Mouse (Mus musculus) stomach, postnatal 0 days (tissue): ENCODE results near the gene Tmem242. TPM values are rescaled to one million over a fixed set of nuclear protein-coding genes. Genes with fewer than 3 reads are reported as not detected.

Experiments
- ATAC-seq: fragments of 200-750 bp; cut with Nextera tagmentation; 2 replicates; pipeline ENCODE4 v1.8.0; 2017; ENCODE audit not compliant: low FRiP score, low TSS enrichment
- DNase-seq: peaks from one replicate; pipeline ENCODE4 v3.0.0-alpha.2; 2016; ENCODE audit warnings: low spot score
- H3K27ac ChIP-seq: fragments of 300-500 bp; sonication (generic); replicated peaks from 2 replicates; pipeline ENCODE4 v1.5.1; 2014; ENCODE audit warnings: mild to moderate bottlenecking, control low read depth
- H3K27me3 ChIP-seq: fragments of 300-500 bp; sonication (generic); 2 replicates; pipeline ENCODE4 v1.6.1; 2014; ENCODE audit warnings: low read length; ENCODE audit not compliant: control insufficient read depth, insufficient read depth
- H3K36me3 ChIP-seq: fragments of 300-500 bp; sonication (generic); 2 replicates; pipeline ENCODE4 v1.6.1; 2014; ENCODE audit warnings: low read length, mixed read lengths; ENCODE audit not compliant: control insufficient read depth, insufficient read depth
- H3K4me1 ChIP-seq: fragments of 300-500 bp; sonication (generic); replicated peaks from 2 replicates; pipeline ENCODE4 v1.6.1; 2014; ENCODE audit warnings: antibody characterized with exemption; ENCODE audit not compliant: control insufficient read depth, insufficient read depth
- H3K4me2 ChIP-seq: fragments of 300-500 bp; sonication (generic); replicated peaks from 2 replicates; pipeline ENCODE4 v1.6.1; 2014; ENCODE audit warnings: low read depth, mild to moderate bottlenecking, control low read depth, moderate library complexity
- H3K4me3 ChIP-seq: fragments of 300-500 bp; sonication (generic); 2 replicates; pipeline ENCODE4 v1.5.1; 2014; ENCODE audit warnings: low read depth, low read length, control low read depth
- H3K9ac ChIP-seq: fragments of 300-500 bp; sonication (generic); 2 replicates; pipeline ENCODE4 v1.6.1; 2014; ENCODE audit warnings: mild to moderate bottlenecking, low read length, control low read depth, mixed read lengths
- H3K9me3 ChIP-seq: fragments of 300-500 bp; sonication (generic); 2 replicates; pipeline ENCODE4 v1.6.1; 2016; ENCODE audit warnings: low read length; ENCODE audit not compliant: control insufficient read depth
- CTCF ChIP-seq: IDR thresholded peaks from 2 replicates; pipeline ENCODE4 v1.5.1; 2016; ENCODE audit warnings: antibody characterized with exemption, low read depth, mild to moderate bottlenecking, moderate library complexity
- EP300 ChIP-seq: optimal IDR thresholded peaks from 2 replicates; pipeline ENCODE3; 2016; ENCODE audit warnings: antibody characterized with exemption
- WGBS: fragments of 180-500 bp; shearing (Covaris S2); extraction: QIAGEN DNeasy Blood & Tissue Kit; methylation state at CpG from one replicate; pipeline ENCODE4 v1.1.7; 2014; 5-methylcytosine and 5-hydroxymethylcytosine counted together
- polyA plus RNA-seq: library from polyadenylated mRNA; unstranded; fragments of >200 nt; fragmentation: Nextera tagmentation; extraction: Ambion mirVana; gene quantifications from 2 replicates; pipeline ENCODE4 v1.2.1, GENCODE M21; 2015

Gene Tmem242
- polyA plus RNA-seq, 1 experiment from 2014 or later = 101 TPM

- Histone ChIP-seq H3K27me3 (no peaks in the 10 kb centered on the region), H3K36me3 (no peaks in the 10 kb centered on the region), H3K9ac (no peak overlapping the region), H3K9me3 (no peaks in the 10 kb centered on the region), H3K4me3 (no peak overlapping the region), H3K27ac (no peak overlapping the region), H3K4me1 (no peaks in the 10 kb centered on the region), H3K4me2 (no peak overlapping the region)
- DNase-seq = no peak
- no peak for TF ChIP-seq EP300
- no peak for TF ChIP-seq CTCF
- 64% methylated on average over 5 of the region's 5 CpGs for WGBS
- no peak for ATAC-seq
Measured at GRCm38 (mm10) chr17:5396213-5396612, 43.8 kb downstream of the Tmem242 start.

DNA sequence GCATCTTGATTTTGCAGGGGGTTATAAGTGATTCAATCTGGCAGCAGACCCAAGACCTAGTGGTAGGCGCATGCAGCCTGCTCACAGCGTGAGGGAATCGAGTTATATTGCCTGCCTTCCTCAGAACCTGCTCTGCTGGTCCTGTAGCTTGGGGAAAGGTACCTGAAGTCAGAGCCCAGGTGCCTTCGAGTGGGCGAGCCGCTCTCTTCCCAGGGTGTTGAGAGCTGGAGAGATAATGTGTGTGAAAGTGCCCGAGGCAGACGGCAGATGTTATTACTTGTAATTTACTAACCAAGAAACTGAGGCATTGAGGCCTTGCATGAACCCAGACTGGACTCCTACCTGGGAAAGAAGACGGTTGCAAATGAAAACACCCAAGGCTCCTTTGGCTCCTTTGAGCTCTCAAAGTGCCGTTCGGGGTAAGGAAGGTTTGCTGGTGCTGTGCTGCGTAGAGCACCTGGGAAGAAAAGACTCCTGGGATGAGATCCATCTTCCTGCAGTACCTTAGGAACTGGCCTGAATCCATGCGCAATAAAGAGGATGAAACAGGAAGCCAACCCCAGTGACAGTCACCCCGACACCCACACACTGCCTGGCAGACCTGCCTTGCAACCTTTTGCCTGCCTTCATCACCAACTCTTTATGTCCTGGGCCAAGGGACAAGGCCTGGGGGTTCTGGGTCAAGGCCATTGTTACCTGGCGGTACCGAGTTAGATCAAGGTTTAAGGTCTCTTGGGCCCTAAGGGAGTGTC, 44.4 kb downstream of the Tmem242 start:
- H3K4me1 ChIP-seq = no peaks in the 10 kb centered on the region
- H3K4me2 ChIP-seq = no peak overlapping the region
- H3K9ac ChIP-seq = no peak overlapping the region
- no peak overlapping the region; the same call in 1 of the 2 replicates for H3K27ac ChIP-seq
- no peaks in the 10 kb centered on the region for H3K27me3 ChIP-seq
- H3K9me3 ChIP-seq = no peaks in the 10 kb centered on the region
- H3K4me3 ChIP-seq = no peak overlapping the region
- no peaks in the 10 kb centered on the region for H3K36me3 ChIP-seq
- ATAC-seq (no peak), DNase-seq (no peak)
- TF ChIP-seq EP300 (no peak), CTCF (no peak)
- WGBS = 77% methylated on average over 16 of the region's 16 CpGs

DNA sequence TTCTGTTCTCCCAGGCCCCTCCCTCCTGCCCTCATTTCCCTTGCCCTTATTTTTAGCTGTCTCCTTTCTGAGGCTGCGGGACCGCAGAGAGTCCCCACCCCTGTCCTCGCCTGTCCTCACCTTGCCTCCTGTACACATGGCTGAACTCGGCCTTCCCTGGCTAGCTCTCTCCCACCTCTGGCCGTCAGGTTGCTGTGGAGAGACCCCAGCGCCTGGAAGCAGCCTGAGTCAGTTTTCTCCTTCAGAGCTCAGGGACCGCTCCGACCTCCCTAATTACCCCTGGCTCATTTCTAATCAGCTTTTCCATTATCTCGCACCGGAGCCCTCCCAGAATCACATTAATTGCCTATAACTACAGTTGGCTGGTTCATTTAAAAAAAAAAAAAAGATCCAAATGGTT, 49.4 kb downstream of the Tmem242 start:
- Histone ChIP-seq H3K36me3 (no peaks in the 10 kb centered on the region), H3K9me3 (no peaks in the 10 kb centered on the region), H3K27me3 (no peaks in the 10 kb centered on the region), H3K4me3 (no peak overlapping the region), H3K4me2 (no peak overlapping the region), H3K4me1 (no peaks in the 10 kb centered on the region), H3K27ac (no peak overlapping the region), H3K9ac (no peak overlapping the region)
- ATAC-seq (no peak), DNase-seq (no peak)
- 76% methylated on average over 10 of the region's 10 CpGs for WGBS
- TF ChIP-seq EP300 = no peak
- no peak for TF ChIP-seq CTCF

- no peak for ATAC-seq
- Histone ChIP-seq H3K4me3 (no peak overlapping the region), H3K27me3 (no peaks in the 10 kb centered on the region), H3K4me2 (no peak overlapping the region), H3K36me3 (no peaks in the 10 kb centered on the region), H3K4me1 (no peaks in the 10 kb centered on the region), H3K27ac (no peak overlapping the region), H3K9me3 (no peaks in the 10 kb centered on the region), H3K9ac (no peak overlapping the region)
- TF ChIP-seq EP300 (no peak), CTCF (no peak)
- no peak for DNase-seq
- WGBS = 91% methylated on average over 3 of the region's 3 CpGs
Measured at GRCm38 (mm10) chr17:5388351-5388750, 51.7 kb downstream of the Tmem242 start.

DNA sequence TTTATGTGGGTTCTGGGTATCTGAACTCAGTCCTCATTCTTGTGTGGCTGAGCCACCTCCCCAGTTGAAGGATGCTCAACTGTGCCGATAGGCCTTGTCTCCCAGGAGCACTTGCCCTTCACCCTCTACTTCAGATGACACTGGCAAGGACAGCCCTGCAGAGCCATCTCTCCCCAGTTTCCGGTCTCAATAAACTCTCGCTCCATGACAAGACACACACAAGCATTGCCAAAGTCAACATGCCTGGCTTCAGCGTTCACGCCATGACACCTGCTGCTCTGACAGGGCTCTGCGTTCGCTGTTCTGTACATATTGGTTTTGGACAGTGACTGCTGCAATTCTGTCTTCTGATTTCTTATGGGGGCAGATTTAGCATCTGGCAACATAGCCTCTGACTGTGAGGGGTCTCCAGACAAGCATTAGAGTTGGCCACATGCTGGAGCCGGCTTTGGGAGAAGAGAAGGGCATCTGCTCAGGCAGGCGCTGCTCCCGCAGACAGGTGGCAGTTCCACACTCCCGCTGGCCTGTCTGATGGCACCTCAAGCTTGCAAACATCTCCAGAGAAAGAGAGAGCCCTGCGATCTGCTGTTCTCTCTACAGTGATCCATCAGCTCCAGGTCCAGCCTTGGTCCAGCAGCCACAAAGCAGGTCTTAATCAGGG, 53.0 kb downstream of the Tmem242 start:
- no peak overlapping the region for H3K27ac ChIP-seq
- no peaks in the 10 kb centered on the region for H3K36me3 ChIP-seq
- no peaks in the 10 kb centered on the region for H3K4me1 ChIP-seq
- DNase-seq (no peak), ATAC-seq (no peak)
- no peak overlapping the region for H3K9ac ChIP-seq
- 81% methylated on average over 12 of the region's 12 CpGs for WGBS
- no peak overlapping the region for H3K4me3 ChIP-seq
- H3K4me2 ChIP-seq = no peak overlapping the region
- no peaks in the 10 kb centered on the region for H3K9me3 ChIP-seq
- TF ChIP-seq EP300 (no peak), CTCF (no peak)
- no peaks in the 10 kb centered on the region for H3K27me3 ChIP-seq

DNA sequence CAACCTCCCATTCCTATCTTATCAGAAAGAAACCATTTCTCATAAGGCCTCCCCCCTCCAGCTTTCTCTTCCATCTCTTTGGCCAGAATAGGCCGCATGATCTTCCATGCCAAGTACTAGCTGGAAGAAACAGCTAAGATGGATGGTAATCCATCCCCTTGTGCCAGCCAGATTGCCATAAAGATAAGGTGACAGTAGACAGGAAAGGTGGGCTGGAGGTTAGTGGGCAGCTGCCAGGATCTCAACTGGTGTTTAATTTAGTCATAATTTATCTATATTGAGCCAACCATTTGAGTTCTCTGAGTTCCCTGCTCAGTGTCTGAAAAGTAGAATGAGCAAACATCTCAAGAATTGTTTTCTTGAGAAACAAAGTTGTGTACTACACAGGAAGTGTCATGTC, 54.4 kb downstream of the Tmem242 start:
- no peak overlapping the region for H3K4me3 ChIP-seq
- H3K9ac ChIP-seq = no peak overlapping the region
- no peaks in the 10 kb centered on the region for H3K36me3 ChIP-seq
- TF ChIP-seq EP300 (no peak), CTCF (no peak)
- 69% methylated on average over 1 of the region's 1 CpGs for WGBS
- no peak overlapping the region for H3K27ac ChIP-seq
- H3K9me3 ChIP-seq = no peaks in the 10 kb centered on the region
- H3K4me2 ChIP-seq = no peak overlapping the region
- ATAC-seq (no peak), DNase-seq (no peak)
- no peaks in the 10 kb centered on the region for H3K4me1 ChIP-seq
- no peaks in the 10 kb centered on the region for H3K27me3 ChIP-seq
